Mouse (Mus musculus) lung, postnatal 0 days (tissue): ENCODE results near the gene Cacna2d1.

Experiments used
- CTCF ChIP-seq: IDR thresholded peaks from 2 replicates; pipeline ENCODE4 v1.5.1; 2016; ENCODE audit warnings: antibody characterized with exemption, mild to moderate bottlenecking
- EP300 ChIP-seq: IDR thresholded peaks from 2 replicates; pipeline ENCODE4 v1.6.1; 2016; ENCODE audit warnings: antibody characterized with exemption, mild to moderate bottlenecking, control low read depth

DNA sequence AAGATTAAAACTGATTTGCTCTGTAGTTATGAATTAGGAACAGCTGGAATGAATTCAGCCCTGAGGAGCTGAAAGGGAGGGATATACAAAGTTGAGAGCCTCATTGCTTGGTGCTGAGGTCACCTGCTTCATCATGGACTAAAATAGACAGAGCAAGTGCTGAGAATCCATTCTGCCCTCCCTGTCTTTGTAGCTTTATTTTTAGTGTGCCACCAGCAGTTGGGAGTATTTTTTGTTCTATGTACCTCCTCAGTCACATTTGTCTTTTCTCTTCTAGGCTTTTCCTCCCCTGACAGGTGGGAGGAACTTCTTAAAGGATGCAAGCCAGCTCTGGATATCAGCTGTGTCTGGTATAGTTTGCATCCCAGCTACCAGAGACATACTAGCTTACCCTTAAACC is 32.4 kb downstream of the Cacna2d1 start:
- TF ChIP-seq EP300: no peak
- no peak for TF ChIP-seq CTCF
